Mouse (Mus musculus) lung, embryonic 16.5 days (tissue): Measurements from ENCODE around the gene Fam214b. TPM values are rescaled to one million over a fixed set of nuclear protein-coding genes. Genes with fewer than 3 reads are reported as not detected.

Experiments used
- ATAC-seq: fragments of 200-750 bp; cut with Nextera tagmentation; 2 replicates; pipeline ENCODE4 v1.8.0; 2017; ENCODE audit warnings: low read depth, mild to moderate bottlenecking, moderate library complexity
- H3K27ac ChIP-seq: fragments of 300-500 bp; sonication (generic); 2 replicates; pipeline ENCODE4 v1.5.1; 2014; ENCODE audit warnings: mild to moderate bottlenecking, control low read depth, low read length
- H3K27me3 ChIP-seq: fragments of 300-500 bp; sonication (generic); 2 replicates; pipeline ENCODE4 v1.6.1; 2014; ENCODE audit warnings: low read depth, low read length, mixed read lengths; ENCODE audit not compliant: control insufficient read depth, insufficient read depth
- H3K36me3 ChIP-seq: fragments of 300-500 bp; sonication (generic); 2 replicates; pipeline ENCODE4 v1.6.1; 2014; ENCODE audit warnings: low read length; ENCODE audit not compliant: control insufficient read depth, insufficient read depth
- H3K4me1 ChIP-seq: fragments of 300-500 bp; sonication (generic); replicated peaks from 2 replicates; pipeline ENCODE4 v1.6.1; 2014; ENCODE audit warnings: low read length, mixed read lengths; ENCODE audit not compliant: control insufficient read depth, insufficient read depth
- H3K4me2 ChIP-seq: fragments of 300-500 bp; sonication (generic); 2 replicates; pipeline ENCODE4 v1.6.1; 2014; ENCODE audit warnings: low read depth, low read length, control low read depth
- H3K4me3 ChIP-seq: fragments of 300-500 bp; sonication (generic); 2 replicates; pipeline ENCODE4 v1.5.1; 2014; ENCODE audit warnings: mild to moderate bottlenecking, low read length, control low read depth
- H3K9ac ChIP-seq: fragments of 300-500 bp; sonication (generic); 2 replicates; pipeline ENCODE4 v1.6.1; 2014; ENCODE audit warnings: low read length, control low read depth
- H3K9me3 ChIP-seq: fragments of 300-500 bp; sonication (generic); 2 replicates; pipeline ENCODE4 v1.6.1; 2016; ENCODE audit warnings: low read length; ENCODE audit not compliant: control insufficient read depth
- WGBS: fragments of 180-500 bp; shearing (Covaris S2); extraction: QIAGEN DNeasy Blood & Tissue Kit; methylation state at CpG from one replicate; pipeline ENCODE4 v1.1.7; 2014; 5-methylcytosine and 5-hydroxymethylcytosine counted together
- polyA plus RNA-seq: library from polyadenylated mRNA; unstranded; fragments of >200 nt; fragmentation: Nextera tagmentation; extraction: Ambion mirVana; gene quantifications from 2 replicates; pipeline ENCODE4 v1.2.1, GENCODE M21; 2015

Fam214b gene
- polyA plus RNA-seq, 1 experiment from 2014 or later: 9.6 TPM

DNA sequence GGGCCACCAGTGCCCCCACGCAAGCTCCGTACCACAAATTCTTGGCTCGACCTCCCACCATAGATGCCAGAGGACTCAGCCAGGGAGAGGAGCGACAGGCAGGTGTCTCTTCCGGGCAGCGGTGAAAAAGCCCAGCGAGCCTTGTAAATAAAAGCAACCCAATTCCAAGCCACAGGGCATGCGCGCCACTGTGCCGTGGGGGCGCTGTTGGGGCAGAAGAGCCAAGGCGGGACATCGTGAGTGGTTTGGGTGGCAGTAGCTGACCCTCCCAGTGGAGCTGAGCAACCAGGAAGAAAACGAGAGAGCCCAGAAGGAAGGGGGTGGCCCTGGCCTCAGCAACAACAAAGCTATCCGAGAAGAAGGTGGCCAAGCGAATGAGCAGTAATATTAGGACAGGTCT is 25.1 kb downstream of the Fam214b start:
- H3K36me3 ChIP-seq: peaks cover 34% of the 10 kb centered on the region
- H3K27me3 ChIP-seq: no peaks in the 10 kb centered on the region
- H3K27ac ChIP-seq: no peak overlapping the region

DNA sequence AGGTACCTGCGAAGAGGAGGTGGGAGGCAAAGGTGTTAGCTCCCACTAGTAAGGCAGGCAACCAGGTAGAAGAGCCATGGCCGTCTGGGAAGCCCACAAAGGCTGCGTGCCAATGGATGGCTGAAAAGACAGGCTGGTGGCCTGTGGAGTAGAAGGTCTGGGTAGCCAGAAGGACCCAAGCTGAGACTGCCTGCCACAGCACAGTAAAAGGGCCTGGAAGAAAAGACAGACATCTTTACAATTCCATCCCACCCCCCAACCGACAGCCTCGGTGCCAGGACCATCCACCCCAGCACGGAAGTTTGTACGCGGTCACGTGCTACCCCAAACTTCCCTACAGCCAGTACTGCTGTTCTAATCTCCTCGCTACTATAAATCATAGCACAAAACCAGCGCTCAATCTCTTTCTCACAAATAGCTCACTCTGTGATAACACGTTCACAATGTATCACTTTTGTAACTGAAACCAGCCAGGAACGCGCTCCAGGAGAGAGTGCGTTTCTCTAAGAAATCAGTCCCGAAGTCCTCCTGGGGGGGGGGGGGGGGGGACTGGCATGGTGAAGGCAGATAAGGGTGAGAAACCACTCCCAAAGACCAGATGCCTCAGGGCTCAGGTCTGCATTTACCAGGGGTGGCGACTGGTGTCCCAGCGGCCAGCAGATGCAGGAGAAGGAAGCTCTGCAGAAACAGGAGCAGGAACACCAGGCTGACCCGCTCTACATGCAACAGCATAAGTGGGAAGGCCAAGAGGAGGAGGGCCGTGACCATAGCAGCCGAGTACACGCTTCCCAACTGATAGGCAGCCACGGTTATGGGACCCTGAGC is 26.2 kb downstream of the Fam214b start:
- Histone ChIP-seq H3K9ac (no peak overlapping the region), H3K36me3 (peaks cover 34% of the 10 kb centered on the region), H3K27me3 (no peaks in the 10 kb centered on the region), H3K4me2 (no peak overlapping the region), H3K4me1 (peaks cover 5% of the 10 kb centered on the region), H3K27ac (no peak overlapping the region), H3K9me3 (no peaks in the 10 kb centered on the region), H3K4me3 (no peak overlapping the region)
- WGBS: 91% methylated on average over 23 of the region's 23 CpGs
- no peak for ATAC-seq

More for the DNA sequence above, 25.1 kb downstream of the Fam214b start:
- Histone ChIP-seq H3K4me3 (no peak overlapping the region), H3K4me2 (no peak overlapping the region), H3K9me3 (no peaks in the 10 kb centered on the region), H3K4me1 (peaks cover 7% of the 10 kb centered on the region), H3K9ac (no peak overlapping the region)
- WGBS: 88% methylated on average over 16 of the region's 16 CpGs
- ATAC-seq: no peak

DNA sequence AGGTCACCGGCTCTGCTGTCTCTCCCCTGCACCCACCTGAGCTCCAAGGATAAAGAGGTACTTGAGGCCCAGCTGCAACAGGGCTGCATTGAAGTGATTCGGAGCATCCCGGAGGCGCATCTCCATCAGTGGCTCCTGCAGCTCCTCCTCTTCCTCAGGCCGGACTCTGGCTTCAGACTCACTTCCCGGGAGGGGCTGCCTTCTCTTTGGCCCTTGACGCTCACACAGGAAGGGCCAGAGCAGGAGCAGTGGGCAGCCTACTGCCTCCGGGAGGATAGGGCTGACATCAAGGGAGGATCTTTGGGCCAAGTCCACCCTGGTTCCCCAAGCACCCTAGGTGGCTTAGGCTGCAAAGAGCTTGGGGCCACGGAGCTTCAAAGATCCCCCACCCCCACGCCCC is 26.8 kb downstream of the Fam214b start:
- Histone ChIP-seq H3K36me3 (peaks cover 34% of the 10 kb centered on the region), H3K4me2 (no peak overlapping the region), H3K4me3 (no peak overlapping the region), H3K27ac (no peak overlapping the region), H3K27me3 (no peaks in the 10 kb centered on the region), H3K9me3 (no peaks in the 10 kb centered on the region), H3K9ac (no peak overlapping the region), H3K4me1 (no peaks in the 10 kb centered on the region)
- no peak for ATAC-seq
- WGBS: 88% methylated on average over 10 of the region's 10 CpGs

DNA sequence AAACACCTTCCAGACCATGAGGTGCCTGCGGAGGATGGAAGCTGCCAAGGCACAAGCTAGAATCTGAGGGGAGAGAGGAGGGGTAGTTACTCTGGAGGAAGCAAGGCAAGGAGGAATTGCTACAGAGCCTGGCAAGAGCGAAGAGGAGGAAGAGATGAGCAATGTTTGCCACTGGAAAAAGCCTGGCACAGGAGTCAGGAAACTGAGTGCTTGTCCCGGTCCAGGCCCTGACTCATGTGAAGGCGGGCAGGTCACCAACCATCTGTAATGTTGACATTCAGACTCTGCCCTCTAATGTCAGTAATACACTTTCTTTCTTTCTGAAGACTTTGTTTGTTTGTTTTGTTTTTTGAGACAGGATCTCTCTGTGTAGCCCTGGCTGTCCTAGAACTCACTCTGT is 27.9 kb downstream of the Fam214b start:
- 92% methylated on average over 4 of the region's 4 CpGs for whole genome bisulfite sequencing
- H3K4me3 ChIP-seq: no peak overlapping the region
- no peak overlapping the region for H3K4me2 ChIP-seq
- H3K4me1 ChIP-seq: no peaks in the 10 kb centered on the region
- no peak overlapping the region for H3K27ac ChIP-seq
- no peak for ATAC-seq
- peaks cover 34% of the 10 kb centered on the region for H3K36me3 ChIP-seq
- H3K27me3 ChIP-seq: no peaks in the 10 kb centered on the region
- no peak overlapping the region for H3K9ac ChIP-seq
- no peaks in the 10 kb centered on the region for H3K9me3 ChIP-seq

DNA sequence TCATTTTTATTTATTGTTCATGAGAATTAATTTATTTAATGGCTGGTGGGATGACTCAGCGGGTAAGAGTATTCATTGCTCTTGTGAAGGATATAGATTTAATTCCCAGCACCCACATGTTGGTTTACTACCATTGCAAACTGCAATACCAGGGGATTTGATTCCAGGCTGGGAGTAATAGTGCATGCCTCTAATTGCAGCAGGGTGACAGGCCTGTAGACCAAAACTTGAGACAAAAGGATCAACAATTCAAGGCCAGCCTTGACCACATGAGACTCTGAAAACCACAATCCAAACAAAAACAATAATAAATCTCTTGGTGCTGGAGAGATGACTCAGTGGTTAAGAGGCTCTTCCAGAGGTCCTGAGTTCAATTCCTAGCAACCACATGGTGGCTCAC is 33.9 kb downstream of the Fam214b start:
- Histone ChIP-seq H3K9me3 (no peaks in the 10 kb centered on the region), H3K4me1 (peaks cover 5% of the 10 kb centered on the region; the same call in 1 of the 2 replicates), H3K4me3 (no peak overlapping the region), H3K27ac (no peak overlapping the region), H3K27me3 (no peaks in the 10 kb centered on the region), H3K9ac (no peak overlapping the region), H3K4me2 (no peak overlapping the region), H3K36me3 (peaks cover 4% of the 10 kb centered on the region)
- ATAC-seq: no peak
- 95% methylated on average over 1 of the region's 1 CpGs for WGBS

DNA sequence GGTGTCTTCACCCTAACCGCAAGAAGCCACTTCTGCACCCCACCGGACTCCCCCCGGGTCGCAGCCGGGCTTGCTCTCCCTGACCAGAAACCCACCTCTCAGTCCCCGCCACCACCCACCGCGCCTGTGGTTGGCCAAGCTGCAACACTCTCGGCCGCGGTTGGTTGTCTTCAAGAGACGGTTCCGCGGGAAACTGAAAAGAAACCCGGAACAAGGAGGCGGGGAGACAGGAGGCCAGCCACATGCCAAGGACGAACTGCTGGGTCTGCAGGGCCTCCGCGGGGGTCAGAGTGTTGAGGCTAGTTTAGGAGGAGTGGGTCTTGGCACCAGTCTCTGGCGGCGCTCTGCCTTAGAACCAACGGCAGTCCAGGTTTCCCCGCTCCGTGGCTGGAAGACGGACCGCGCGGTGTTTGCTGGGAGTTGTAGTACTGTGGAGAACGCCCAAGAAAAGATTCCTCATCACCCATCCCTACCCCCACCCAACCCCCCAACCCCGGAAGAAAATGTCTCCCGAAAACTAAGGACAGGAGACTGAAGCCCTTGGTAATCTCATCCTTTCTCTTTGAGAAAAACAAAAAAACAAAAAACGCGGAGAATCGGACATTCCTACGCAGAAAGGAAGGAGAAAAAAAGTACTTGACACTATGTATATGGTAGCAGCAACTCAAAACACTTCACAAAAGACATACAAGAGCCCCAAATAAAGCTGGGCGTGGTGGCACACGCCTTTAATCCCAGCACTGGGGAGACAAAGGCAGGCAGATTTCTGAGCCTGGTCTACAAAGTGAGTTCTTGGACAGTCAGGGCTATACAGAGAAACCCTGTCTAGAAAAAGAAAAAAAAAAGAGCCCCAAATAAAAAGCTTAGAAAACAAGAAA is 35.6 kb downstream of the Fam214b start, which contains the start of gene Fancg:
Gene Fancg (minus strand): TSS at position 346 of the 878 bp plus-strand sequence.
- Histone ChIP-seq H3K36me3 (no peaks in the 10 kb centered on the region; the same call in 1 of the 2 replicates), H3K27me3 (no peaks in the 10 kb centered on the region), H3K4me1 (peaks cover 5% of the 10 kb centered on the region; the same call in 1 of the 2 replicates), H3K4me2 (peak within 1 kb of the TSS; percentile 75), H3K9me3 (no peaks in the 10 kb centered on the region), H3K4me3 (peak within 1 kb of the TSS; percentile 62), H3K9ac (peak within 1 kb of the TSS; percentile 75), H3K27ac (peak within 1 kb of the TSS; percentile 23)
- WGBS: under 1% methylated on average over 37 of the region's 37 CpGs
- peak; percentile 93 for ATAC-seq

DNA sequence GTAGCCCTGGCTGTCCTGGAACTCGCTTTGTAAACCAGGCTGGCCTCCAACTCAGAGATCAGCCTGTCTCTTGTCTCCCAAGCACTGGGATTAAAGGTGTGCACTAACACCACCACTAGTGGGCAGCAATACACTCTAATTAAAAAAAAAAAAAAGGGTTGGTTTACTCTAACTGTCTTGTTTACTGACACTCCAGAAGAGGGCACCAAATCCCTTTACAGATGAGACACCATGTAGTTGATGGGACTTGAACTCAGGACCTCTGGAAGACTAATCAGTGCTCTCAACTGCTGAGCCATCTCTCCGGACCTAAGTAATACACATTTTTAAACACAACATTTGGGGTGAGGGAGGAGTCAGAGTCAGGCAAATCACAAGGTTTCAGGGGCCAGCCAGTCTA is 40.3 kb downstream of the Fam214b start:
- H3K27ac ChIP-seq: no peak overlapping the region
- 48% methylated on average over 2 of the region's 2 CpGs for WGBS
- H3K9ac ChIP-seq: no peak overlapping the region
- no peak overlapping the region for H3K4me2 ChIP-seq
- H3K9me3 ChIP-seq: no peaks in the 10 kb centered on the region
- H3K36me3 ChIP-seq: no peaks in the 10 kb centered on the region; the same call in 1 of the 2 replicates
- ATAC-seq: no peak
- no peaks in the 10 kb centered on the region for H3K27me3 ChIP-seq
- H3K4me3 ChIP-seq: no peak overlapping the region
- peaks cover 8% of the 10 kb centered on the region; the same call in 1 of the 2 replicates for H3K4me1 ChIP-seq

DNA sequence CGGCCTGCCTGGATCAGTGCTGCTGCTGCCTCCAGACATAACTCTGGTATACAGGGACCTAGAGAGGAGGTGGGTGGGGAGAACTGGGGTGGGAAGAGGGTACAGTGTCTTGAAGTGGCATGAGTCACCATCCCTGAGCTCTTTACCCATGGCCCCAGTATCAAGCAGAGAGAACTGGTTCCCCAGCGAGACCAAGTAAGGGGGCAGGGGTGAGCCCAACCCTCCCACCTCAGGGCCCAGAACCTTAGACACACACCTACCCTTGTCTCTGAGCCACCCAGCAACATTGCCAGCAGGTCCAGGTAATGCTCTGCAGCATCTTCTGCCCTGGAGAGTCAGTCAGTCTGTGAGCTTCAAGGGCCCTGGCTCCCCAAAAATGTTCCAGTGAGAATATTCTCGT is 41.1 kb downstream of the Fam214b start:
- ATAC-seq: no peak
- H3K27me3 ChIP-seq: no peaks in the 10 kb centered on the region
- H3K4me1 ChIP-seq: peaks cover 8% of the 10 kb centered on the region; the same call in 1 of the 2 replicates
- no peak overlapping the region for H3K9ac ChIP-seq
- 93% methylated on average over 3 of the region's 3 CpGs for WGBS
- H3K27ac ChIP-seq: no peak overlapping the region
- H3K4me2 ChIP-seq: no peak overlapping the region
- no peaks in the 10 kb centered on the region; the same call in 1 of the 2 replicates for H3K36me3 ChIP-seq
- no peaks in the 10 kb centered on the region for H3K9me3 ChIP-seq
- H3K4me3 ChIP-seq: no peak overlapping the region
